Mouse (Mus musculus): ENCODE data around the gene Cish.
A peak's percentile ranks its signal among the peaks of the same experiment; 100 is the strongest.

The Cish gene

DNA sequence AAGGTAGTCTGAATTCAATTTTAAA is at the start of gene Cish:
TSS of gene Cish (plus strand) at position 11 of the 25 bp plus-strand sequence.
- DNase-seq (ENCODE audit: low spot score): no peak

DNA sequence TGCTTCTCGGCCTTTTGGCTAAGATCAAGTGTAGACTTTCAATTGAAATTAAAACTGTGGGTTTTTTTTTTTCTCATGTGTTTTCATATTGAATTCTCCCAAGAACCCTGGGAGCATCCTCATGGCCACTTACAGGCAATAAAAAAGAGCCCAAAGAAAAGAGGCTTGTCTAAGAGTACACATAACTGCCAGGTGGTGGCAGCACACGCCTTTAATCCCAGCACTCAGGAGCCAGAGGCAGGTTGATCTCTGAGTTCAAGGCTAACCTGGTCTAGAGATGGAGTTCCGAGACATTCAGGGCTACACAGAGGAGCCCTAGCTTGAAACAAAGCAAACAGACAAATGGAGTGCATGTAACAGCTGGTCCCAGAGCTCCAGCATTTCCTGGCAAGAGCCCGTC is 49.7 kb upstream of the Cish start:
- DNase-seq (ENCODE audit: low spot score): no peak

DNA sequence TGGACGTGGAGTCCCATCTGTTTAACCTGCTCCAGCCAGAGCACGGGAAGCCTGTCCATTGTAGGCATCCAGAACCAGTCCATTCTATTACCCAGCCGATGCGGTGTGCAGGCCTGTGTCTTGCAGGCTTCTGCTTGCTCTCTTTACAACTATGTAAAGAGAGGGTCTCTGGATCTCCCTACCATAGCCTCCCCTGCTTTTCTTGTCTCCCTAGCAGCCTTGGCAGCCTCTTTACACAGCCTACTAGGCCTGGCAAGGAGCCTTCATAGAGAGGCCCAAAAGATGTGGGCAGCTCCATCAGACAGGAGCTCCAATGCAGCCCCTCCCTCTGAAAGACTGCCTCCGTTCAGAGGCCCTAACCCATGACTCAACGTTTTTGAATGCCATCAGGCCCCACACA is 46.7 kb upstream of the Cish start:
- no peak for DNase-seq (ENCODE audit: low spot score)

DNA sequence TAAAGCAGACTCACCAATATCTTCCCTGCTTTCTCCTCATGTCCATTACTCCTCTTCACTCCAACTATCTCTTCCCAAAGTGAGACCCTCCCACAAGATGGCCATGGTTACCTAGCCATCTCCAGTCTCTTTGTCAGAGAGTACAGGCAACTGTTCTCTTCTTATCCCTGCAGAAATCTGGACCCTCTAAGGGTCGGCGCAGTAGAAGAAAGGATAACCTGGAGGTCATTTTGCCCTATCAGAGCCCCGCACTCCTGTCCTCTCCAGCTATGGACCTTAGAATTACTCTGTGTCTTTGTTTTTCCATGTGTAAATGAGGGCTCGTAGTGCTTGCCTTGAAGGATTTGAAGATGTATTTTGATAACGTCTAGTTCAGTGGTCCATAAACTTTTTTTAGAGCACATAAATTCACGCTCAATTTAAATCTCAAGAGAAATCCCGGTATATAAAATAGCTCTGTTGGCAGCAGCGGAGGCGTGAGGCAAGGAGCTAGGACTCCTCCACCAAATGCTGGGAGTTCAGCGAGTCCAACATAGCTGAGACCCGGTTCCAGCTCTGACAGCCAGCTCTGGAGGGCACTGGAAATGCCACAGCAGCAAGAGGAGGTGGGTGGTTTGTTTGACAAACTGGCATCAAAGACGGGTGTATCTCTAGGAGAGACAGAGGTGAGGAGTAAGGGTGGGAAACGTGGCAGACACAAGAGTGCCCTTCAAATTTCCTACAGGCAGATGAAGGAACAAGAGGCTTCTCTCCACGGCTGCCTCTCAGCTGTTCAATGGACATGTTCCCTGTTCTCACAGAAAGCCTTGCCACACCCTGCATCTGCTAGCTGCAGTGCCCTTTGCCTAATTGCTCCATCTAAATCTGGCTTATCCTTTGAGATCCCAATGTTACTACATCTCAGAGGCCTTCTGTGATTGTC is 45.1 kb upstream of the Cish start:
- DNase-seq (ENCODE audit: low spot score): no peak

DNA sequence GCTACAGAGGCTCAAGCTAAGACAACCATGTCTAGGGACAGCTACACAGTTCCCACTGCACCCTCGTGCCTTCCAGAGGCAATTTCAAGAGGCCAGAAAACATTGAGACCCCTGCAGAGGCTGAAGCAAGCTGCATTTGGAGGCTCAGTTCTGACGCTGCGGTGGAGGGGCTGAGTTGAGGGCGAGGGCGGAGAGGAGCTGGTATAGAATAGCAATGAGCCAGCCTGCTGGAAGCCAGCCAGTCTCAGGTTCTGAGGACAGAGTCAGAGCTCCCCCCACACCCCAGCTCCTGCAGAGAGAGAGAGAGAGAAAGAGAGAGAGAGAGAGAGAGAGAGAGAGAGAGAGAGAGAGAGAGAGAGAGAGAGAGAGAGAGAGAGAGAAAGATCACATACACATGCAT is 43.7 kb upstream of the Cish start:
- no peak for DNase-seq (ENCODE audit: low spot score)

DNA sequence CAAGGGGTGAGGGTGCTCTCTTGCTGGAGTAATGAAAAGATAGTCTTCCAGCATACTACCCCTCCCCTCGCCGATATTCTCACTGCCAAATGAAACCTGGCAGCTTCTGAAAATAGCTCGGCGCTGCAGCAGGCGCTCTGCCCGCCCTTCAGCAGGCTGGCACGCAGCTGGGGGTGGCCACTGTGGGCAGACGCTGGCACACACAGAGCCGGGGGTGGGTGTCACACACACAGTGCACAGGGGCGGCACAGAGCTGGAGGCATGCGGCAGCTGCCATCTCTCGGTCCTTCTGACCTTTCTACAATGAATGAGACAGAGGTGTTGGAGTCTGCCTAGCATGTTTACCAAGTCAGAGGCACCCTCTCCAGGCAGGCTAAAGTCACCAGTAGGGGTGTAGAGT is 41.4 kb upstream of the Cish start:
- peak; percentile 63 for DNase-seq (ENCODE audit: low spot score)

DNA sequence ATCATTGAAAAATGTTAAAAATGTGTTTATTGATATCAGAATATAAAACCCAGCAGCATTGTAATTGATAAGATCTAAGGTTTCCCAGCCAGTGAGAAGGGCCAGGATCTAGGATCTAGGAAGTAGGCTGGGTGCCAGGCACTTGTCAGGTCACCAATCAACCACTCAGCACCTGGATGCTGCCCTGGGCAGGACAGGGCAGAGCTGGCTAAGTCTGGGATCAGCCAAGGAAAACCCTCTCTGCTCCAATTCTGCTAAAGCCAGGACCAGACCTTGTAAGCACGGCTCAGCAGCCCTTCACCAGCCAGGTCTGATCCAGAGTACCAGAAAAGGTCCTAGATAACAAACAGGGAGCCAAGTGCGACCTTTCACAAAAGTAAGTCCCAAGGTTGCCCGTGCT is 40.9 kb upstream of the Cish start:
- no peak for DNase-seq (ENCODE audit: low spot score)

DNA sequence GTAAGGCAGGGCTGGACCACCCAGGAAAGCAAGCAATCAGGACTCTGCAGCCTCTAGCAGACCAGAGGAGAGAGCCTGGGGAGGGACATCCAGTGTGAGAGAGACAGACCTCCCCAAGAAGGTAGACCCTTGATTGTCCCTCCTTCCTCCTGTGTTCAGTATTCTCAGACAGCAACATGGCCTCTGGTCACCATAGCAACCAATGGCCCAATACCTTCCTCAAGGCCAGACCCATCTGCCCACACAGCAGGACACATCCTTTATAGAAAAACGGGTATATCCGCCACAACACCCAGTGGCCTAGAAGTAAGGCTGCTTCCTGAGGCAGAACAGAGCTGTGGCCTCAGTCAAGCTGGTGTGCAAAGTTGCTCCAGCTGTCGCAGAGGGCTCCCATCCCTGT is 40.2 kb upstream of the Cish start:
- DNase-seq (ENCODE audit: low spot score): no peak

DNA sequence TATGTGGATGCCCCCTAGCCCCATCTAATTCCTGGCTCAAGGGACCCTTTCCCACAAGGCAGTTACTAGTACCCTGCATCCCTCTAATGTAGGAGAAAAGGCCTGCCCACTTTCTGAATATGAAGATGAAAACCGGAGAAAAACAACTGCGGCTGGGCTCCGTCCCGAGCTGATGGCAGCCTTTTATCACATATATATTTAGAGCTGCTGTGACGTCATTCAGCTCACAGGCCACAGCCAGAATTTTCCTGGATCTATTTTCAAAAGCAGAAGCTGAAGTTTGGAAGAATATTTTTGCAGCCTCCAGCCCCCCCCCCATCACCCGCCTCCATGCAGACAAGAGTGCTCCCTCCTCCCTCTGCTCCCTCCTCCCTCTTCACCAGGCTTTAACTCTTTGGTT is 36.3 kb upstream of the Cish start:
- DNase-seq (ENCODE audit: low spot score): no peak

DNA sequence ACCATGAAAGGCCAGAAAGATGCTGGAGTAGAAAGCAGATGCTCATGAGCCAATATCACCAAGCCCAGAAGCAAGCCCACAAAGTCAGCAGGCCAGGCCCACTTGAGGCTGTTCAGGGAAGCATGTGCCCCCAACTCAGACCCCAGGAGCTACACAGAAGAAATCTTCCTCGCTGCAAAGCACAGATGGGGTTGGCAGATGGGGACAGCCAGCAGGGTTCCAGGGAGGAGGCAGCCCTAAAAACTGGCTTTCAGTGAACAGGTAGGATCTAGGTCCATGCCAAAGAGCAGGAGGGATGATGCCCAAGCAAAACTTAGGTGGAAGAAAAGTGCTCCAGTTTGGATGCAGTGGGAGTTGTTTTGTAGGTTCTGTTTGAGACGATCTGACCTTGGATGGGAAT is 35.4 kb upstream of the Cish start:
- no peak for DNase-seq (ENCODE audit: low spot score)

DNA sequence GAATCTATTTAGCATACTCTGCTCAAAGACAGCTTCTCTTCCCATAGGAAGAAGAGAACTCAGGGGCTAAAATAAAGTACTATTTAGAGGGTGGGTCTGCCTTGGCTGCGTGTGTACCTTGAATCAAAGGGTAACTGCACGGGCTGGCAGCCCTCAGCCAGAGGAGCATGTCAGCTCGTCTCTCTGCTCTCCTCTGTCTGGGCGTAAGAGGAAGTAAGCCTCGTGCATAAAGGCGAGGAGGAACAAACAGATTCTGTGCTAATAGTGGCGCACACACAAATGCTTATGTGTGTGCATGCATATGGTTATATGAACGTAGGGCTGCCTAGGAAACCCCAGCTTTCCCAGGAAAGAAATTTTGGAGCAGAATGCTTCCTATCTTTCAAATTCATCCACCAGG is 35.0 kb upstream of the Cish start:
- no peak for DNase-seq (ENCODE audit: low spot score)

DNA sequence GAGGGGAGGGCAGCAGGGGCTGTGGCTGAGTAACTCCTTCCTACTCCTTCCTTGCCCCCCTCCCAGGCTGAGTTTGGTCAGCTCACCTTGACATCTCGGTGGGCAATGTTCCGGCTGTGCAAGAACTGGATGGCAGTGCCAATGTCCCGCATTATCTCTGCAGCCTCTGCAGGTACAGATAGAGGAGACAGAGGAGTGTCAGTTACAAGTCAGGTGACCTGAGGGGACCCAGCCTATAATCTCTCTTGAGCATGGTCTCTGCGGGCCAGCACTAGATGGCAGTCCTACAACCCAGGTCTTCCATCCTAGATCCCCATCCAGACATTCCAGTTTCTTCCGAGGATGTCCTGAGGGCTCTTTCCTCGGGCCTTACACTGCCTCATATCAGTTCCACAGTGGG is 34.0 kb upstream of the Cish start:
- no peak for DNase-seq (ENCODE audit: low spot score)

DNA sequence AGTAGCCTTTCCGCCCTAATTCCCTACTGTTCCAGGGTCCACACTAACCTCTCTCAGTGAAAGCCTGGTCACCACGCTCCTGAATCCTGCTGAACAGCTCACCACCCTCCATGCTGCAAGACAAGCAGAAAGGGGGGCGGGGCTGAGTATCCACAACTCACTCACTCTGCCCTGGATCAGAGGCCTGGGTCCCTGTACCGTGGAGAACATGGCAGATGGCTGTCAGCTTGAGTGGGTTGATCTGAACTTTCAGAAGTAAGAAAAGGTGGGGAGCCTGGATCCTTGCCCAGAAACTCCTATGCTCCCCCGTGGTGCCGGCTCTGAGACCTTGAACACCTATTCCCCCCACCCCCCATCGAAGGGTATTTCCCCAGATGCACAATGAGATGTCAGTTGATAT is 33.5 kb upstream of the Cish start:
- DNase-seq (ENCODE audit: low spot score): no peak

DNA sequence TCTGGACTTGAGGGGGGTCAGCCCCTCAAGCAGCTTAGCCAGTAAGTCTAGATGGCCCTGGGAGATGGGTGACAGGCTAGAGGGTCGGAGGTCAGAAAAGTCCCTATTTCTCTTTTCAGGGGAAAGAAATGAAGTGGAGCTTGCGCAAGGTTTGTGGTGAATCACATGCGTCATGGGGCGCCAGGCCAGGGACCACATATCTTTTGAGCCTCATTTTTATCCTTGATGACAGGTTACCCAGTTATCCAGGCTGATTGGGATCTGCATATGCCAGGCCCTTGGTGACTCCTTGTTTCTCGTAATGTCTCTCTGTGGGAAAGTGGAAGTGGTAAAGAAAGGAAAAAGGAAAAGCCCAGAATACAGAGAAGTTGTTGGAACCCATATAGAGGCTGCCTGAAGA is 31.9 kb upstream of the Cish start:
- peak; percentile 56 for DNase-seq (ENCODE audit: low spot score)

DNA sequence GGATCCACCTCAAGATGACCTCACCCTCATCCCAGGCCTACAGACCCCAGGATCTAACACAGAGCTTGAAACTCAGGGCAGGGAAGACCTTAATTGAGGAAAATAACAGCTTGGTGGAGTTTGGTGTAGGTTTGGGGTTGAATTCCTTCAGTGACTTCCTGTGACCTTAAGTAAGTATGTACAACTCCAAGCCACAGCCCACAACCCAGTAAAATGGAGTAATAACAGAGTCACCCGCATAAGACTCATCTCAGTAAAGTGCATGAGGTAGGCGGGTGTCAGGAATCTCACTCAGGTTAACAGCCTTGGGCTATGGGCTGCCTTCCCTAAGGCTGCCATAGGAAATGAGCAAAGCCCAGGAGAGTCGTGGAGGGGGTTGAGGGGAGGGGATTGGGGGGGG is 31.1 kb upstream of the Cish start:
- no peak for DNase-seq (ENCODE audit: low spot score)

DNA sequence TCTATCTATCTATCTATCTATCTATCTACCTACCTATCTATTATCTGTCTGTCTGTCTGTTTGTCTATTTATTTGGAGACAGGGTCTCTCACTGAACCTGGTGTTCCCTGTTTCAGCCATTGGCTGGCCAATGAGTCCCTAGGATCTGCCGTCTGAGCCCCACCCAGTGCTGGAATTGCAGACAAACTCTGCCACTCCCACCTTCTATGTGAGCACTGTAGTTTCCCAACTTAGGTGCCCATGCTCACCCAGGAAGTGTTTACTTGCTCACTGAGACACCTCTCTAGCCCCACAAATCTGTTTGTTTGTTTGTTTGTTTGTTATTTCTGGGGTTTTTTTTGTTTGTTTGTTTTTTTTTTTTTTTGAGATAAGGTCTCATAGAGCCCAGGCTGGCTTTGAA is 28.8 kb upstream of the Cish start:
- DNase-seq (ENCODE audit: low spot score): no peak

DNA sequence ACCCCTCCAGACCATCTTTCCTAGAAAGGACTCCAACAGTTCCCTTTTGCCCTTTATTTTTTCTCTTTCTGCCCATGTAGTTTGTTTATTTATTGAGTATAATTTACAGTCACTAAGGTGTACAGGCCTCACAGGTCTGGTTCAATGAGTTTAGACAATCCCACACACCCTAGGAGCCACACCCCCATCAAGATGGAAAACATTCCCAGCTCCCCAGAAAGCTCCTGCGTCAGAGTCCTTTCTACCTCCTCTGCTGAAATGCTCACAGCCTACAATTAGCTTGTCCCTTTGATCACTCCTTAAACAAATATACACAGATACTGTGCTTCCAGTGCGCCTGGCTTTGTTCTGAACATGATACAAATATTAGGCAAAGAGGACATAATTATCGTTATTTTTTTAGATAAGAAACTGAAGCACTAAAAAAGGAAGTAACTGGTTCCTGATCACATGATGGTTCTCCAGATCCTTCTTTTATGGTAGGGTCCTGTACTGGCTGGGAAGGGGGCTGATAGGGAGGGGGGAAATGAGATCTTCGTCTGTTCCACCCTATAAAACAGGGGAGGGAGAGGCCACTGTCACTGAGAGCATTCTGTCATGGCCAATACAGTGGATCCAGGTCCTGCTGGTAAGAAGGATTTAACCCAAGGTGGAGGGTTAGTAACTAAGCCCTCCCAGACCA is 28.0 kb upstream of the Cish start:
- DNase-seq (ENCODE audit: low spot score): no peak

DNA sequence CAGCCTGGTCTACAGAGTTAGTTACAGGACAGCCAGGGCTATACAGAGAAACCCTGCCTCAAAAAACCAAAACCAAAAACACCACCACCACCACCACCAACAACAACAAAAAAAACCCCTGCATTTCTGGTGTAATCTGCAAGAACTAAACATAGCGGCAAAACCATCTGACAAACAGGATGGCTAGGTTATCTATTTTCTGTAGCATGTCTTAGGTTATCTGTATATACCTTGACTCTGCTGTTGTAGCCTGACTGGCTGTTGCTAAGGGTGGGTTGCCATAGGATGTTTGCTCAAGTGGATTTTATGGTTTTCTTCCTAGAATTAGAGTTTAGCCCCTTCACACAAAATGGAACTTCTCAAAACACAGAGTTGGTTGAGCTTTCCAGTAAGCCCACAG is 26.1 kb upstream of the Cish start:
- DNase-seq (ENCODE audit: low spot score): no peak

DNA sequence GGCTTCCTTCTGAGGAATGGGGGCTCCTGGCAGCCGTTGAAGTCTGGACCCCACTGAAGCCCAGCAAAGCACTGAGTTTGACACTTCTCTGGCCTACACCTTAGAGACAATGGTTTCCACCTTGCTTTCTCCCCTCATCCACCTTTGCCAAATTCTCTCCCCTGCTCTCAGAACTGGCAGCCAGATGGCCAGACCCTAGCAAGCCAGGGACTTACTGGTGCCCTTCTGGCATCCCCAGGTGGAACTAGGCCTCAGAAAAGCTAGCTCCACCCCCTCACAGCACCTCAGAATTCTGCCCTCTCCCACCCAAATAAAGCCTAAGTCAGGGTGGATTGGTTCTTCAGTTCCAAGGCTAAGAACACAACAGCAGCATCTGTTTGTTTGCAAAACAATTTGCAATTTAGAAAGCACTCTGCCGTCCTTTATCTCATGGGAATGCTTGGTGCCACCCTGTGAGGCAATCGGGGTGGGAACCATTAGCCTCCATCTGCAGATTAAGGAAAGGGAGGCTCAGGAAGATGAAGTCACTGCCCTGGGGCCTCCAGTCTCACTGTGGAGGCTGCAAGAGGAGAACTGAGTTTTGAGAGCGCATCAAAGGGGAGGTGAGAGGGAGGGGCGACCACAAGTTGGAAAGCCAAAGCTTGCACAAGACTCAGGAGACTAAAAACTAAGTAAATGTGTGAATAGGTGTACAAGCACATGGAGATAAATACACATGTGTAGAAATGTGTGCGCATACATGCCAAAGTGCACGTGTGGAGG is 24.5 kb upstream of the Cish start:
- DNase-seq (ENCODE audit: low spot score): no peak

DNA sequence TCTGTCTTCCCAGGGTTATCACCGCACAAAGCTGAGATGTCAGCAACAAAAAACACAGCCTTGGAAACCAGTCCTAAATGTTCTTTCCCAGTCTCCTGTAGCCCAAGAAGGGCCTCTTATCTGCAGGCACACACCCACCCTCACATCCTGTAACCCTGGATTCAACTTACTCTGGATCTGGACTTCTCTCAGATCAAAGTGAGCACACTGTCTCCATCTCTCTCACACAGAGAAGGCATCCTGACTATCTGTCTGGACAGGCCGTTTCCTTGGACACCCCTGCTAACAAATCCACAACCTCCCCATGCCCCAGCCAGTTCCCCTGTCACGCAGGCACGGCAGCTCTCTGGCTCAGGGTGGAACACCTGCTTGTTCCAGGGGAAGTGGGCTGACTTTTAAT is 23.5 kb upstream of the Cish start:
- no peak for DNase-seq (ENCODE audit: low spot score)

DNA sequence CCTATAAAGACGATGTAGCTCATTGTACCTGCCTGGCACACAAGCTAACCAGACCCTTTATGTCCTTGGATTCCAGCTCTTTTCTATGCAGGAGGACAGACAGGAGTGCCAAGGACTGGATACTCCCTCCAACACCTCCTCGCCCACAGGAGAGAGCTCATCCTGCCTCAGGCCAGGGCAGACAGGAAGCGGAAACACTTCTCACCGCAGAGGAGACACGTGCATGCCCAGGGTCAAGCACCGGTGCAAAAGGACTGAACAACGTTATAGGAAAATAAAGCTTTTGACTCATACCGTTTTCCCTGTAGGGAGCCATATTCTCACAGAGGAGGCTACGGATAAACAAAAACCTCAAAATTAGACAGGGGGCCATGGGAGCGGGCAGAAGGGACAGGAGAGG is 22.6 kb upstream of the Cish start:
- DNase-seq (ENCODE audit: low spot score): no peak

DNA sequence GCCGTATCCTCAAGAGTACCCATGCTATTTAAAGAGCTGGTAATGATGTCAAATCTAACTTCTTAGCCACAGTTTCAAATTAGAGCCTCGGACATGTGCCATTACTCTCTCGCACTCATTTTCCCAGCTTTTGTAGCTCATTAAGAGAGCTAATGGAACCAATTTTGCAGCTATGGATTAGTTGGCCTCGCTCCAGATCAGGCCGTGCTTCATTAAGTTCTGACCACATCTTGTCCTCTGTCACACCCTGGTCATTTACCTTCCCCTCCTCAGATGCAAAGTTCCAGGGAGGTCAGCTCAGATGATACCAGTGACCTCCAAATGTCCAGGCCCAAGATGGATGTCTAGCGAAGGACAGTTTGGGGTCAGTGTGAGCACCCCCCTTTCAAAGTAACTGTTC is 21.1 kb upstream of the Cish start:
- no peak for DNase-seq (ENCODE audit: low spot score)

DNA sequence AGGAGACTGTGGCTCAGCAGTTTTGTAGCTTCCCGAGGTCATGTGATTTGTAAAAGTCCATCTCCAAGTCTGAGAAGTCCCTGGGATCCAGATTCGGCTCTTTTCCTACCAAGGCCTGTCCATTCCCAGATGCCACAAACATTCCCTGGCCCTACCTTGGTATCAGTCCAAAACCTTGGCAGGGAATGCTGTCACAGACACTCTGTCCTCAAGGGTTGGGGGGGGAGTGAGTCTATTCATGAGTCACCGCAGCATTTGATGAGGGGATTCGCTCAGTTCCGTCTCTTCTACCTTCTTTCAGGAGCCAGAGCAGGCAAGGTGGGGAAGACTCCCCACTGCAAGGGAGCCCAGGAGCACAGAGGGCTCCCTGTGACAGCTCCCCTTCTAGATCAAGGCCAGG is 20.1 kb upstream of the Cish start:
- DNase-seq (ENCODE audit: low spot score): no peak

DNA sequence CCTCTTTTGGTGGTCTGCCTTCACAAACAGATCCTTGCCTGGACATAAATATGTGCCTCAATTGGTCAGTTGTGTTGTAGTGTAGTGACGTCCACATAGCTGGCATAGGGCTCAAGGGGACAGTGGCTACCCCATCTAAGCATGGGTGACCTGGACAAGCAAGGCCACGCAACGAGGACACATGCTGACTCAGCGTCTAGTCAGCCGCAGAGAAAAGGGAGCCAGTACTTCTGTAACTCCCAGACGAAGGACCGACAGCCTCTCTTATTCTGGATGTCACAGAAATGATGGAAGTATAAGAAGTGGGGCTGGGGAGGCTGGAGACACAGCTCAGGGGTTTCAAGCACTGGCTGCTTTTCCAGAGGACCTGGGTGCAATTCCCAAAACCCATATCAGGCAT is 18.2 kb upstream of the Cish start:
- no peak for DNase-seq (ENCODE audit: low spot score)
